Mouse (Mus musculus): ENCODE results near the gene Gpc3. TPM values are rescaled to one million over a fixed set of nuclear protein-coding genes. Genes with fewer than 3 reads are reported as not detected.

The Gpc3 gene
- polyA plus RNA-seq (2014; fragmentation: Nextera tagmentation; extraction: Ambion mirVana): 538 and 552 TPM in 2 replicates

DNA sequence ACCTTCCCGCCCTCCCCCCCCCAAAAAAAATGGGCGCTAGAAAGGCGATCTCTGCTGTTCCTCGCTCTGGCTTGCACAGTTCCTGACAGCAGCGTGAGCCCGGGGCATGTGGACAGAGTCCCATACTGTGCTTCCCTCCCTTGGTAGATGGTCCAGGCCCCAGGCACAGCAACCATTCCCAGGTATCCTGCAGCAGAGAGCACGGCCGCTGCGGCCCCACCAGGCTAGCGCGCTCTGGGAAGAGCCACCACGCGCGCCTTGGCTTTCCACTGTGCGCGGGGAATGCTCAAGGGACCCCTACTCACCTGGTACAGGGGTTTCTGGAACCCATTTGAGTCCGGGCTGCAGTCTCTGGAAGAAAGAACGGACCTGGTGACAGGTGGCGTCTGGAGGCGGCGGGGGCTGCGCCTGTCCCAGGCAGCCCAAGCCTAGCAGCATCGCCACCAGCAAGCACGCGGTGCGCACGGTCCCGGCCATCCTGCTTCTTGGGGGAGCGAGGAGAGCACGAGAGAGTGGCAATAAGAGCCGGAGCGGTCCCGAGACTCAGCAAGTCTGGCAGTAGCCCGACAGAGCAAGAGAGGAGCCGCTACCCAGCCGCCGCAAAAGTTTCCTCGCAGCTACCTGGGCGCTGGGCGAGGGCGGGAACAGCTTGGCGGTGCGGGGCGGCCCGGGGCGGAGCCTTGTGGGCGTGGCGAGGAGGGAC, at the start of gene Gpc3:
Gene Gpc3 (minus strand): TSS at position 623 of the 703 bp plus-strand sequence.
- no peak for DNase-seq
- no peaks in the 10 kb centered on the region for H3K36me3 ChIP-seq (ENCODE audit: insufficient read depth)
- H3K9ac ChIP-seq: peak within 1 kb of the TSS; percentile 64
- H3K4me2 ChIP-seq: peak within 1 kb of the TSS; percentile 67
- H3K27ac ChIP-seq (ENCODE audit: low read depth): peak within 1 kb of the TSS; percentile 82
- peak; percentile 77 for ATAC-seq (ENCODE audit: insufficient read depth)
- WGBS: 18% methylated on average over 47 of the region's 48 CpGs
- no peak for TF ChIP-seq CTCF (IDR thresholded peaks at IDR 0.05; ENCODE audit: low read depth)
- no peaks in the 10 kb centered on the region for H3K9me3 ChIP-seq (ENCODE audit: low read depth, low read length)
- peak within 1 kb of the TSS; percentile 52 for H3K4me3 ChIP-seq (ENCODE audit: low read depth, low read length)
- peaks cover 5% of the 10 kb centered on the region; the same call in 1 of the 2 replicates for H3K4me1 ChIP-seq (ENCODE audit: insufficient read depth)
- H3K27me3 ChIP-seq (ENCODE audit: insufficient read depth, low read length): no peaks in the 10 kb centered on the region

DNA sequence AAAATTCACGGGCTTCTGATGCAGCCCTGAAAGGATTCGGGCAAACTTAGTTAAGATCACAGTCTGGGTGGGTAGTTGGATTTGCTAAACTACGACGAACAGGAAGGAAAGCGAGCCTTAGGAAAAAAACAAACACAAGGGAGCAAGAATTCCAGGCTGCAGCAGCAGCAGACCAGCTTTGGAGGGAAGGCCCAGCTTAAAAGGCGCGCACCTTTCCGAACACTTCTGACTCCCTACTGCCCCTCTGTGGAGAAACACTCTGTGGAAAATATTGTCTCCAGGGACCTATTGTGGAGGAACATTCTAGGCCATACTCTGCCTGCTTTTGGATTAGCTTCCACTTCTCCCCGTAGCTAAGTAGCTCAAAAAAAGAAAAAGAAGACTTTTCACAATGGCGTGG, 38.2 kb upstream of the Gpc3 start:
- TF ChIP-seq CTCF (IDR thresholded peaks at IDR 0.05; ENCODE audit: low read depth): peak; percentile 73
- ATAC-seq (ENCODE audit: insufficient read depth) (peak; percentile 74), DNase-seq (peak; percentile 88)
- 12% methylated on average over 10 of the region's 10 CpGs for WGBS
- H3K36me3 ChIP-seq (ENCODE audit: insufficient read depth): no peaks in the 10 kb centered on the region
- H3K4me1 ChIP-seq (ENCODE audit: insufficient read depth): no peaks in the 10 kb centered on the region
- H3K27me3 ChIP-seq (ENCODE audit: insufficient read depth, low read length): no peaks in the 10 kb centered on the region
- H3K4me3 ChIP-seq (ENCODE audit: low read depth, low read length): no peak overlapping the region
- H3K4me2 ChIP-seq: peak overlapping the region; percentile 31; the same call in 1 of the 2 replicates
- 0 out of 2 replicates have a peak overlapping the region, but pooled peaks have one; percentile 19 for H3K9ac ChIP-seq
- H3K9me3 ChIP-seq (ENCODE audit: low read depth, low read length): no peaks in the 10 kb centered on the region
- H3K27ac ChIP-seq (ENCODE audit: low read depth): peak overlapping the region; percentile 85

GRCm38 (mm10) chrX:52651472-52651948, 37.8 kb upstream of the Gpc3 start:
- DNase-seq (peak; percentile 58), ATAC-seq (ENCODE audit: insufficient read depth) (peak; percentile 52; the same call in 1 of the 2 replicates)
- H3K36me3 ChIP-seq (ENCODE audit: insufficient read depth): no peaks in the 10 kb centered on the region
- TF ChIP-seq CTCF (IDR thresholded peaks at IDR 0.05; ENCODE audit: low read depth): peak; percentile 48
- 0 out of 2 replicates have a peak overlapping the region, but pooled peaks have one; percentile 19 for H3K9ac ChIP-seq
- H3K27ac ChIP-seq (ENCODE audit: low read depth): peak overlapping the region; percentile 85
- no peaks in the 10 kb centered on the region for H3K9me3 ChIP-seq (ENCODE audit: low read depth, low read length)
- no peaks in the 10 kb centered on the region for H3K27me3 ChIP-seq (ENCODE audit: insufficient read depth, low read length)
- peak overlapping the region; percentile 31; the same call in 1 of the 2 replicates for H3K4me2 ChIP-seq
- 19% methylated on average over 9 of the region's 9 CpGs for WGBS
- no peaks in the 10 kb centered on the region for H3K4me1 ChIP-seq (ENCODE audit: insufficient read depth)
- H3K4me3 ChIP-seq (ENCODE audit: low read depth, low read length): no peak overlapping the region

DNA sequence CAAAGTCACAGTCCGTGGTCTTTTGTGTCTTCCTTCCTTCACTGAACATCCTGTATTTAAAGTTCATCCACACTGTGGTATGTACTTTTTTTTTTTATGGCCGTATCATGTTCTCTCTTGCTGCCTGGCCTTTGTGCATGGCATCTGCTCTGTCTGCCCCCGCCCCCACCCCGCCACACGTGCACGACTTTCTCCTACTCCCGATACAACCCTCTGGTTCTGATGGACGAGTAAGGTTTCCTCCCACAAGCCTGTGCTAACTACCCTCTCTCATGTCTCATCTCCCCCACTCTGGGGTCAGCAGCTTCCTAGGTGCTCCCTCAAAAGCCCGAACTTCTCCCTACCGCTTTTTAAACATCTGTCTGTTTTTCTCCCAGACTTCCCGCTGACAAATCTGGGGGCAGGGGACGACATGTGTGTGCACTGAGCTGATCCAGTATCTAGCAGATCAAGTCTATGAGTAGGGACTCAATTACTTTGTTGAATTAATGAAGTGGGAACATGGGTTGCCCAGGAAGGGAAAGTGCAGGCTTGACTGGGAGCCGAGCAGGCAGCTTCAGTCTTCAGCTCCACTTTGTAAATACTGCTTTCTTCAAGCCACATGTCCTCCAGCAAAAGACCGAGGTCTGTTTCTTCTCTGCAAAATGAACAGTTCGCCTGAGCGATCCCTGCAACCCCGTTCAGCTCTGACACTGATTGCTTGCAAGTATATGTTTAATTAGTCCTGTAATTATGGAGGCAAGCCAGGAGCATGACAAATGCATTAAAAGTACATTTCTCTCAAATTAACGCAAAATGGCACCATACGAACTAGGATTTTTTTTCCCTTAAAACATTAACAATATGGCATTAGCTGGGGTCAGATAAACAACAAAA, 35.4 kb upstream of the Gpc3 start:
- ATAC-seq (ENCODE audit: insufficient read depth): no peak

GRCm38 (mm10) chrX:52644393-52644792, 30.6 kb upstream of the Gpc3 start:
- Histone ChIP-seq H3K4me1 (ENCODE audit: insufficient read depth) (no peaks in the 10 kb centered on the region), H3K4me3 (ENCODE audit: low read depth, low read length) (no peak overlapping the region), H3K27ac (ENCODE audit: low read depth) (peak overlapping the region; percentile 71; the same call in 1 of the 2 replicates), H3K27me3 (ENCODE audit: insufficient read depth, low read length) (no peaks in the 10 kb centered on the region), H3K9me3 (ENCODE audit: low read depth, low read length) (no peaks in the 10 kb centered on the region), H3K36me3 (ENCODE audit: insufficient read depth) (no peaks in the 10 kb centered on the region), H3K9ac (no peak overlapping the region), H3K4me2 (no peak overlapping the region)
- ATAC-seq (ENCODE audit: insufficient read depth) (peak; percentile 44; the same call in 1 of the 2 replicates), DNase-seq (no peak)
- no peak for TF ChIP-seq CTCF (IDR thresholded peaks at IDR 0.05; ENCODE audit: low read depth)
- 37% methylated on average over 7 of the region's 7 CpGs for WGBS

More for the DNA sequence above, 35.4 kb upstream of the Gpc3 start:
- Histone ChIP-seq H3K4me3 (ENCODE audit: low read depth, low read length) (no peak overlapping the region), H3K9me3 (ENCODE audit: low read depth, low read length) (no peaks in the 10 kb centered on the region), H3K27me3 (ENCODE audit: insufficient read depth, low read length) (no peaks in the 10 kb centered on the region), H3K4me2 (peak overlapping the region; percentile 46), H3K36me3 (ENCODE audit: insufficient read depth) (no peaks in the 10 kb centered on the region), H3K9ac (no peak overlapping the region), H3K4me1 (ENCODE audit: insufficient read depth) (no peaks in the 10 kb centered on the region), H3K27ac (ENCODE audit: low read depth) (peak overlapping the region; percentile 60; the same call in 1 of the 2 replicates)
- WGBS: 27% methylated on average over 19 of the region's 19 CpGs
- no peak for TF ChIP-seq CTCF (IDR thresholded peaks at IDR 0.05; ENCODE audit: low read depth)
- DNase-seq: peak; percentile 24

- H3K27me3 ChIP-seq (ENCODE audit: insufficient read depth, low read length): no peaks in the 10 kb centered on the region
- H3K4me3 ChIP-seq (ENCODE audit: low read depth, low read length): no peak overlapping the region
- peak overlapping the region; percentile 71; the same call in 1 of the 2 replicates for H3K27ac ChIP-seq (ENCODE audit: low read depth)
- H3K9ac ChIP-seq: no peak overlapping the region
- H3K4me1 ChIP-seq (ENCODE audit: insufficient read depth): no peaks in the 10 kb centered on the region
- H3K9me3 ChIP-seq (ENCODE audit: low read depth, low read length): no peaks in the 10 kb centered on the region
- H3K36me3 ChIP-seq (ENCODE audit: insufficient read depth): no peaks in the 10 kb centered on the region
- TF ChIP-seq CTCF (IDR thresholded peaks at IDR 0.05; ENCODE audit: low read depth): no peak
- ATAC-seq (ENCODE audit: insufficient read depth): no peak
- DNase-seq: no peak
- 20% methylated on average over 2 of the region's 2 CpGs for WGBS
- no peak overlapping the region for H3K4me2 ChIP-seq
These were observed 29.6 kb upstream of the Gpc3 start for GRCm38 (mm10) chrX:52643350-52643749.

Data from lung, embryonic 14.5 days (tissue).